Mouse (Mus musculus): ENCODE measurements around the gene Fam151a. TPM values are rescaled to one million over a fixed set of nuclear protein-coding genes. Genes with fewer than 3 reads are reported as not detected.
"Not testable (repeated sequence)": the region's sequence is repeated elsewhere in the genome, so short reads cannot be mapped to it uniquely, and the experiment has no call there.

Gene Fam151a
- total RNA-seq, 2 experiments from 2014 or later = 0.19 to 0.41 TPM

DNA sequence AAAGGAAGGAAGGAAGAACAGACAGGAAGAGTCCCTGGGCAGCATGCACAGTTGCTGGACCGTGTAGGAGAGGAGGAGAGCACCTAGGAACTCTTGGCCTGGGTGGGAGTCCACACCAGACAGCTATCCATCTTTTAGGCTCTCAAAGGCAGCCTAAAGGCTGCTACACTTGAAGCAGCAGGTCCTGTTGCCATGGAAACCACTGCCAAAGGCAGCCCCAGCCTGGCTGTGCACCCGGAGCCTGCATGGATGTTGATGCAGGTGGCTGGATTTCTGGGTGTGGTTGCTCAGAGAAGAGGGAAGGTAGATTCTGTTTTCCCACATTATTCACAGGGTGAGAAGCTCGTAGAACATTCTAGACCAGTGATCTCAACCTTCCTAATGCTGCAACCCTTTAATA, 43.3 kb downstream of the Fam151a start:
- DNase-seq = no peak

GRCm38 (mm10) chr4:106778116-106778788, 44.6 kb downstream of the Fam151a start:
- peak; percentile 95 for DNase-seq

DNA sequence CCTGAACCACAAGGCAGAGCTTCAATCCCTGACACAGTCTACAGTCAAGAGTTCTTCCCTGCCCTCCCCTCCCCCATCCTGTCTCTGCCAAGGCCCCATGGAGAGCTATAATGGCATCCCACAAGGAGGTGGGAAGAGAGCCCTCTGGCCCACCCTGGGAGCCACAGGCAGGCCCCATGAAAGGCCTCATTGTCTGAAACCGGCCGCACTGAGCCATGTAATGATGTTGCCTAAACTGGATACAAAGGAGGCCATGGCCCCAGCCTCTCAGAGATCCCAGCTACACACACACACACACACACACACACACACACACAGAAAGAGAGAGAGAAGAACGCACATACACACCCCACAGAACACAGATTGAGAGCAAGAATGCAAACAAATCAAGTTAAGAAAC, 46.4 kb downstream of the Fam151a start:
- DNase-seq = no peak

- peak; percentile 34 for DNase-seq
Measured at GRCm38 (mm10) chr4:106783137-106783536, 49.4 kb downstream of the Fam151a start.

GRCm38 (mm10) chr4:106784806-106785205, 51.1 kb downstream of the Fam151a start:
- DNase-seq = no peak

- no peak for DNase-seq
Measured at GRCm38 (mm10) chr4:106785345-106785744, 51.7 kb downstream of the Fam151a start.

- DNase-seq = peak; percentile 63
Measured at GRCm38 (mm10) chr4:106785753-106786540, 52.3 kb downstream of the Fam151a start.

DNA sequence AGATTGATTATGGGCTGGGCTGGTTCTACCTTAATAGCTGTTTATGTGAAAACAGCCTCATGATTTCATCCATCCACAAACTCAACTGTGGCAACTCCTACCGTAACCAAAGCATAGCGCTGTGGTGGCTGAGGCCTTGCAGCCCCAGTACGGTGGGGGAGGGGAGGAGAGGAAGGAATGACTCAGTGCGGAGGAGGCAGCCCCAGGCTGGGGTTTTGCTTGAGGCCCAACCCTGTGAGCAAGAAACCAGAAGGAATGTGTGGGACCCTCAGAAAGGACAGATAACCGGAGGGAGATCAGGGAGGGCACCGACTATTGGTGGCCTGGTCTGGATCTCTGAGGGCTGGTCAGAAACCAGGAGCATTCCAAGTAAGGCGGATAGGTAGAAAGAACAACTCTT, 54.1 kb downstream of the Fam151a start:
- DNase-seq = peak; percentile 74

DNA sequence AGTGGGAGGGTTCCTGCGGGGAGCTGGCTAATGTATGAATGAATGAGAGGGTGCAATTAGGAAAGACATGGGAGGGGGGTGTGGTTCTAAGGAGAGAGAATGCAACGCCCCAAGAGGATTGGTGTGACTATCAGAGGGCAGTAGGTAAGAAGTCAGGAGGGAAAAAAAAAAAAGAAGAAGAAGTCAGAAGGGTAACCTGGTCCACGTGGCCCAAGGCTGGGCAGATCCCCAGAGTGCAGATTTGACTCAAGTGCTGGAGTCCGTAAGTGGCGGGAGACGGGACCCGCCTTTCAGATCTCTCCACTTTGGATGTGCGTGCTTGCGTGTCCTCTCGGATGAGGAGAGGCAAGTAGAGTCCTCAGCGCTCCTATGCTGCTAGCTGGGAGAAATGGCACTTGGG, 54.9 kb downstream of the Fam151a start:
- DNase-seq = no peak

DNA sequence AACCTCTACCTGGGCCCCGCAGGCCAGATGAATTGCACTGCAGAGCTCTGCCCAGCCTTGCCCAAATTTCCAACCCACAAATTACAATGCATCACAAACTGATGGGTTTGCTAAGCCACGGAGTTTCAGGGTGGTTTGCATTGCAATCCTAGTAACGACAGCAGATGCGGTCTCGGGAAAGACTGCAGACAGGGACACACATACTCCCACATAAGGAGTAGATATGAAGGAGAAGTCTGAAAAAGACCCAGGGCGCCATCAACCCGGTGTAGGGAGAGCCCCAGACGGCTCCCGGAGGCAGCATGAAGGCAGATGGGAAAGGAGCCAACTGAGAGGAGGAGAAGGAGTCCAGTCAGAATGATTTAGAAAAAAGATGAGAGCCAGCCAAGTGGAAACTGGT, 56.0 kb downstream of the Fam151a start:
- no peak for DNase-seq

GRCm38 (mm10) chr4:106790218-106790617, 56.5 kb downstream of the Fam151a start:
- DNase-seq = not testable (repeated sequence)

DNA sequence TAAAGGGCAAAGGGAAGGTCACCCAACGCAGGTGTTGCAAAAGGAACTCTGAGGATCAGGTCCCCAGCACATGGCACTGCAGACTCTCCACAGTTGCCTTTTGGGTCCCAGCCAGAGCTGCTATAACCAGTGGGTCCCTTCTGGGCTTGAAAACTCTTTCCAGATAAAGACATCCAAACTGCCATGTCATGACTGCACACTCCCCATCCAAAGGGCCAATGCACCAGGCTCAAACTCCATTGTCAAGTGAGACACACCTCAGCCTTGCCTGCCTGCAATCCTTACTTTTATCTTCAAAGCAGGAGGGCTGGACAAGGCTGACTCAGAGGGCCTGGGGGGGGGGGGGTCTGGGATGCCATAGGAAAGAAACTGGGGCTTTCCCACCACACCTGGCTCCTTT, 57.2 kb downstream of the Fam151a start:
- DNase-seq = no peak

GRCm38 (mm10) chr4:106792276-106792675, 58.6 kb downstream of the Fam151a start:
- no peak for DNase-seq

GRCm38 (mm10) chr4:106793826-106794225, 60.1 kb downstream of the Fam151a start:
- not testable (repeated sequence) for DNase-seq

DNA sequence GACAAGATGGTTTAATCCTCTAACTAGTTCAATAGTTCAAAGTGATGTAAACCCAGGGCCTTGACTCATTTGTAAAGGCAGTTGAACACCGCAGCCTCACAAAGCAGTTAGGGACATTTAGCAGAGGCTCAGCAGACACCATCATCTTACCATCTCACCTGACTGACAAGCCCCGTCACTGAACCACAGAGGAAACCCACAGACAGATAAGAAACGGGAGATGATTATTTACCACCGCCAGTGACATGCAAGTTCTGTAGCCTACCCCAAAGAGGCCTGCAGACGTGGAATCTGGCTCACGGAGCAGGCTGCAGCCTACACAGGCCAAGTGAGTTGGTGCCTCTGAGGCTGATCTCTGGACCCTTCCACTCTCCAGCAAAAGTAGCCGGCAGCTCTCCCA, 60.6 kb downstream of the Fam151a start:
- DNase-seq = no peak

GRCm38 (mm10) chr4:106795289-106795688, 61.6 kb downstream of the Fam151a start:
- DNase-seq = no peak

Other genes with a start within 250 kb of the Fam151a start
- gene Bsnd, start 241.6 kb upstream of the Fam151a start, total RNA-seq (2021) = not detected
- 10 to 100 TPM; 31.9 to 34.3 TPM for gene Dhcr24, start 172.9 kb upstream of the Fam151a start, total RNA-seq (2021)
- gene Lexm, start 116.6 kb upstream of the Fam151a start, total RNA-seq (2021) = not detected
- under 1 TPM; 0.38 to 0.45 TPM for gene Ttc22, start 111.5 kb upstream of the Fam151a start, total RNA-seq (2021)
- gene Pars2, start 82.8 kb upstream of the Fam151a start, total RNA-seq (2021) = 1 to 10 TPM; 6.7 to 7.4 TPM
- 10 to 100 TPM; 21.6 to 23.9 TPM for gene Ttc4, start 54.9 kb upstream of the Fam151a start, total RNA-seq (2021)
- gene Mroh7, start 3.0 kb upstream of the Fam151a start, total RNA-seq (2021) = 1 to 10 TPM in 1 of 2 experiments, under 1 TPM in 1; 0.16 to 1.1 TPM
- gene Acot11, start 71.1 kb downstream of the Fam151a start, total RNA-seq (2021) = 10 to 100 TPM; 12.7 to 13.7 TPM
- gene Ssbp3, start 176.8 kb downstream of the Fam151a start, total RNA-seq (2021) = 10 to 100 TPM; 55.3 to 58.7 TPM